Mouse (Mus musculus): ENCODE data around the gene Samd14.
"Not testable (repeated sequence)": the region's sequence is repeated elsewhere in the genome, so short reads cannot be mapped to it uniquely, and the experiment has no call there.

The Samd14 gene

GRCm38 (mm10) chr11:95006525-95007219 is 3.0 kb upstream of the Samd14 start:
- DNase-seq (ENCODE audit: low spot score), result peak; percentile 81

- no peak for DNase-seq (ENCODE audit: low spot score)
Observed at GRCm38 (mm10) chr11:95007418-95007817, 2.3 kb upstream of the Samd14 start.

- DNase-seq (ENCODE audit: low spot score), result no peak
Observed at GRCm38 (mm10) chr11:95008661-95009628, 734 bp upstream of the Samd14 start.

GRCm38 (mm10) chr11:95010141-95010739 is 561 bp downstream of the Samd14 start:
- peak; percentile 50 for DNase-seq (ENCODE audit: low spot score)

GRCm38 (mm10) chr11:95010841-95011403 is 1.2 kb downstream of the Samd14 start:
- not testable (repeated sequence) for DNase-seq (ENCODE audit: low spot score)

- DNase-seq (ENCODE audit: low spot score), result no peak
Observed at GRCm38 (mm10) chr11:95011416-95011815, 1.7 kb downstream of the Samd14 start.

GRCm38 (mm10) chr11:95012075-95012474 is 2.4 kb downstream of the Samd14 start:
- no peak for DNase-seq (ENCODE audit: low spot score)

- DNase-seq (ENCODE audit: low spot score), result no peak
Observed at GRCm38 (mm10) chr11:95012487-95012886, 2.8 kb downstream of the Samd14 start.

- DNase-seq (ENCODE audit: low spot score), result no peak
Observed at GRCm38 (mm10) chr11:95015484-95015883, 5.8 kb downstream of the Samd14 start.

- DNase-seq (ENCODE audit: low spot score), result no peak
Observed at GRCm38 (mm10) chr11:95022237-95022992, 12.7 kb downstream of the Samd14 start.

GRCm38 (mm10) chr11:95023481-95023880 is 13.8 kb downstream of the Samd14 start:
- no peak for DNase-seq (ENCODE audit: low spot score)

- no peak for DNase-seq (ENCODE audit: low spot score)
Observed at GRCm38 (mm10) chr11:95024439-95025184, 14.9 kb downstream of the Samd14 start.

GRCm38 (mm10) chr11:95025227-95026012 is 15.7 kb downstream of the Samd14 start:
- no peak for DNase-seq (ENCODE audit: low spot score)

GRCm38 (mm10) chr11:95026090-95026542 is 16.4 kb downstream of the Samd14 start:
- no peak for DNase-seq (ENCODE audit: low spot score)

GRCm38 (mm10) chr11:95026849-95027248 is 17.2 kb downstream of the Samd14 start:
- no peak for DNase-seq (ENCODE audit: low spot score)

GRCm38 (mm10) chr11:95027850-95028470 is 18.3 kb downstream of the Samd14 start:
- DNase-seq (ENCODE audit: low spot score), result no peak

GRCm38 (mm10) chr11:95032945-95033344 is 23.3 kb downstream of the Samd14 start:
- no peak for DNase-seq (ENCODE audit: low spot score)

- DNase-seq (ENCODE audit: low spot score), result no peak
Observed at GRCm38 (mm10) chr11:95033617-95034016, 23.9 kb downstream of the Samd14 start.

- DNase-seq (ENCODE audit: low spot score), result no peak
Observed at GRCm38 (mm10) chr11:95034902-95035301, 25.2 kb downstream of the Samd14 start.

All from embryo, embryonic 10 days (tissue).